Mouse (Mus musculus) heart, adult 2 months (tissue): ENCODE data around the gene 4932438H23Rik.

Experiments used
- CTCF ChIP-seq: fragments of 200-600 bp; IDR thresholded peaks from 2 replicates; pipeline ENCODE4 v1.8.1; 2022; ENCODE audit warnings: antibody characterized with exemption, mild to moderate bottlenecking, moderate library complexity
- EP300 ChIP-seq: fragments of 200-500 bp; IDR thresholded peaks from 2 replicates; pipeline ENCODE4 v1.6.1; 2011; ENCODE audit warnings: low read depth, low read length, control low read depth; ENCODE audit not compliant: insufficient read depth
- POLR2A ChIP-seq: fragments of 200-500 bp; IDR thresholded peaks from 2 replicates; pipeline ENCODE4 v1.6.1; 2011; ENCODE audit warnings: mild to moderate bottlenecking, low read depth, low read length, control low read depth; ENCODE audit not compliant: insufficient read depth

DNA sequence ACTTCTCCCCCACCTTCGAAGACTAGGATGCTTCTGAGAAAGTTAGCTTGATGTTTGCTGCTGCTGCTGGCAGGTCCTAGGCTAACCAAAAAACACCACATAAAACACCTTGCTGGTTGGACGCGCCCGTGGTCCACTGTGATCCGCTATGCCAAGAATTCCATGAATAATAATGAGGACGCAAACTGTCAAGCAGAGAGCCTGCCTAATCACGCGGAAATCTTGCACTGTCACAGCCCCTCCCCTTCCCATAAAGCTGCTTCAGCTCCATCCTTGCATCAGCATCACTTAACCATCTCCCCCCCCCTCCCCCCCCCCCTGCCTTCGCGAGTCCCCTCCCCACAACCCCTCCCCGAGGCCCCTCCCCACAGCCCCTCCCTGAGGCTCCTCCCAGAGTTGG, 12.7 kb upstream of the 4932438H23Rik start:
- TF ChIP-seq CTCF: no peak
- no peak for TF ChIP-seq EP300
- TF ChIP-seq POLR2A: no peak
